Mouse (Mus musculus): ENCODE measurements at regions not wholly inside any gene's neighbourhood (a gene's known extent, or its start where the extent isn't known, plus 50 kb on each side); places are given as distances from the start of the nearest gene placed in this dataset.
A peak's percentile ranks its signal among the peaks of the same experiment; 100 is the strongest.

- no peak for DNase-seq
These were observed 1539.7 kb upstream of the Gulo start for GRCm38 (mm10) chr14:67548750-67549149.

DNA sequence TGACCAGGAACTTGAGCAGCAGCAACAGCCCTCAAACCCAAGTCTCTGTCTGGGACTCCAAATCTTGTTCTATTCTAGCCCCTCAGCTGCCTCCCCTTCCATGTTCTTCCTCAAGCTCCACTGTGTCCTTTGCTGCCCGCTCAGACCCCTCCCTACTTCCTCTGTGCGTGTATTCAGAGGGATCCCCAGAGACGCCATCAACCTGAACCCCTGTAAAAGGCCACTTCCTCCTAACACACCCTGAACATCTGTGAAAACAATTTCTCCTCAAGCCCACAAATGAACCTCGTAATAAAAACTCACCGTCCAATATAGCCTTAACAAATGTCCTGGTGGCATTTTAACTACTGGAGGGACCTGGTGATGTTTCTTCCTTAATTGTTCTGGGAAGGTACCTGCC, 1536.0 kb upstream of the Gulo start:
- DNase-seq: no peak

GRCm38 (mm10) chr14:67541271-67541711, 1532.3 kb upstream of the Gulo start:
- DNase-seq: no peak

DNA sequence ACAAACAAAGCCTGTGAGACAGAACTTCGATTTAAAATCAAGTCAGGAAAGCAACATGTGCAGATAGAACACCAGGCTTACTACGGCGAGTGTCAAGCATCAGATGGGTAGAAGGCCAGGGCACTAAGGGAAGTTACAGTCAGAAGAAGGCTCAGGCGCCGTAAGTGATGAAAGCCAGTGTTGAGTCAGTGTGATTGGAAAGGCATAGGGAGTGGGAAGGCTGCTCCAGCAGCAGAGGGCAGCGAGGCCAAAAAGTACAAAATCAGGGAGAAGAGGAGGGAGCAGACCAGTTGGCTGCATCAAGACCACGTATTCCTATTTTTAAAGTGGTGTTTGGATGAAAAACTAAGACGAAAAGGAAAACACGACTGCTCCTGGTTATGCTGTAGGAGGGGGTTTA, 1529.7 kb upstream of the Gulo start:
- no peak for DNase-seq

DNA sequence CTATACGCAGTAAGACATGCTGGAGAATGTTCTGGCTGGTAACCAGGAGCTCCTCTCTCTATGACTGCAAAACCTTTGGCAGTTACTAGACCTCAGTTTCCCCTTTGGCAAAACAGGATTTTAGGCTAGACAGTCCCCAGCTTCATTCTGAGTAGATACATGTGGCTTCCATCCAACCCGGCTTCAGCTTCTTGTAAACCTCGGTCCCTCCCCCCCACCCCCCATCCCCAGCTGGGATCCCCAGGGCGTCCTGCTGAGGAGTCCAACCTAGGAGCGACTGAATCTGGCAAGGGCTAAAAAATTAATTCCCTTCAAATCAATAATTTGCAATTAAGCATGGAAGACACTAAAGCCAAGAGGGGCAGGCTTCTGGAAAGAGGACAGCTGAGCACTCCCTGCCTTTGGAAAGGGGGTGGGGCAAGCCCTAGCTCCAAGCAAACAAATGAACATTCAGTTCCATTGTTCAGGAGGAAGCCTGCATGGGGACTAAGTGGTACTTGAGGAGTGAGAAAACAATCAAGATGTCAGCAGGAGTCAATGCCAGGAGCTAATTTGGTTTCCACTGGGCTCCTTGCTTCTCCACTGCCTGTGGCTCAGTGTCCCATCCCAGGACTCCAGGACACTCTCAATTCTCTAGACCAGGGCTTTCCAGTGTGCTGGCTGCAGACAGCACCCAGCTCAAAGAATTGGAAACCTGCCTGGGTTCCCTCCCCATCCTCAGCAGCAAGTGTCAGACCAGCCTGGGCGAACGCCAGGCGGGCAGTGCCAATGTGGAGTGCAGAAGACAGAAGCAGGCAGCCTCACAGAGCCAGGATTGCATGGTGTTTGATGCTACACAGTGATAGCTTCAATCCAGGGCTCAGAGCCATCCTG, 1528.0 kb upstream of the Gulo start:
- peak; percentile 32 for DNase-seq

GRCm38 (mm10) chr14:67506729-67507395, 1497.9 kb upstream of the Gulo start:
- no peak for DNase-seq

GRCm38 (mm10) chr14:67492086-67492485, 1483.1 kb upstream of the Gulo start:
- DNase-seq: no peak

DNA sequence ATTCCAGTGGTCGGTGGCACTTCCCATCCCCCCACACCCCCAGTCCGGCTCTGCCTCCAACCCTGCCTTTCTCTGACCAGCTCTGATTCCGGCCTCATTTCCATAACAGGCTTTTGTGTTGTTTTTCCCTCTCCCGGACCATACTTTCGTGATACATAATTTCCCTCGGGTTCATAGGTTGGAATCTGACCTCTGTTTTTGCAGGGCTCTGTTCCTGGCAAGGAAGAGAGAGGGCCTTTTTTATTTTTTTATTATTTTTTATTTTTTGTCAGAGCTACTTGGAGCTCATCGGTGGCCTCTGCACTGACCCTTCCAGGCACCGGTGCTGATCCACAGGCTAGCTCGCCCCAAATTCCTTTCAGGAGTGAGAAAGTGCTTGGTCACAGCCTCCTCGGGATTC, 1477.7 kb upstream of the Gulo start:
- DNase-seq: no peak

- DNase-seq: no peak
These were observed 1476.4 kb upstream of the Gulo start for GRCm38 (mm10) chr14:67485449-67485800.

DNA sequence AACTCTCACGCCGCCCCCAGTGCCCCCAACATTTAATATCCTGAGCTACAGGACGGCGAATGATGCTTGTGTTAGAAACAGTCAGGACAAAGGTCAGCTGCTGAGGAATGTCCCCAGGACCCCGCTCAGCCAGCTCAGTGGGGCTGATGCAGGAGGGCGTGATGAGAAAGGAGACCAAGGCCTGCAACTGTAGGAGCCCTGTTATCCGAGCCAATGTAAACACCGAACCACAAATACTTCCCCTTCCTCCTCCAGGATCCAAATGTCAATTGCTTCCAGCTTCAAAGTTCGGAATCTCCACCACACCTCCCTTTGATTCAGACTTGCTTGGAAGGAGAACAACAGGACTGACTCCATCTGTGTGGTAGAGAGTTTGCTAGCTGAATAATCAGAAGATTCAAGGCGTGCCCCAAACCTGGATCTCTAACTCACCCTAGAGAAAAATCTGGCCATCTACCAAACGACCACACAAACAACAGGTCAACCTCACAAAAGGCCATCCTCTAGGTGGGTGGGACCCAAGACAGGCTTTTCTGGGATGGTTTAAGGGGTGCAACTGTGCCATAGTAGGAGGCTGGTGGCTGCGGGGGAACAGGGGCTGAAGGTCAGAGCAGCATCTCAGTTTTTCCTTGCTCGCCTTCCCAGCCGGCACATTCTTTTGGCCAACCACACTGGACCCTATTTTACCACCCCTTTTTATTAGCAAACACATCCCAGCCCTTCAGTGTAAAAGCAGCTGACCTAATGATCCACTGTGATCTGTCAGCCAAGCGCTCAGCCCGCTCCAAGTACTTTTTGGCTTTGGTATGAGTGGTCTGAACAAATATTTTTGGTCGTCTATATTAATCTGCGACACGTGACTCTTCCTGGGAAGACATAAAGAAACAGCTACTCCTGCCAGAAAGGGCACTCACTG, 1475.8 kb upstream of the Gulo start:
- DNase-seq: no peak
